Mouse (Mus musculus) liver, embryonic 13.5 days (tissue): ENCODE results near the gene Dand5. TPM values are rescaled to one million over a fixed set of nuclear protein-coding genes. Genes with fewer than 3 reads are reported as not detected.

ENCODE experiments used
- ATAC-seq: fragments of 200-750 bp; cut with Nextera tagmentation; 2 replicates; pipeline ENCODE4 v1.8.0; 2017; ENCODE audit warnings: low read depth, mild to moderate bottlenecking, moderate number of reproducible peaks, moderate library complexity
- DNase-seq: peaks from one replicate; pipeline ENCODE4 v3.0.0; 2022
- H3K27ac ChIP-seq: fragments of 300-500 bp; sonication (generic); 2 replicates; pipeline ENCODE4 v1.5.1; 2015; ENCODE audit warnings: moderate library complexity, mild to moderate bottlenecking, inconsistent platforms
- H3K27me3 ChIP-seq: fragments of 300-500 bp; sonication (generic); 2 replicates; pipeline ENCODE4 v1.6.1; 2015; ENCODE audit warnings: mild to moderate bottlenecking, inconsistent platforms
- H3K36me3 ChIP-seq: fragments of 300-500 bp; sonication (generic); 2 replicates; pipeline ENCODE4 v1.6.1; 2015; ENCODE audit warnings: mild to moderate bottlenecking, inconsistent platforms
- H3K4me1 ChIP-seq: fragments of 300-500 bp; sonication (generic); replicated peaks from 2 replicates; pipeline ENCODE4 v1.6.1; 2015; ENCODE audit warnings: inconsistent platforms
- H3K4me2 ChIP-seq: fragments of 300-500 bp; sonication (generic); 2 replicates; pipeline ENCODE4 v1.6.1; 2015; ENCODE audit warnings: inconsistent platforms, mild to moderate bottlenecking, moderate library complexity
- H3K4me3 ChIP-seq: fragments of 300-500 bp; sonication (generic); replicated peaks from 2 replicates; pipeline ENCODE4 v1.5.1; 2015; ENCODE audit warnings: mild to moderate bottlenecking, inconsistent platforms
- H3K9ac ChIP-seq: fragments of 300-500 bp; sonication (generic); 2 replicates; pipeline ENCODE4 v1.6.1; 2015; ENCODE audit warnings: mild to moderate bottlenecking, inconsistent platforms
- H3K9me3 ChIP-seq: fragments of 300-500 bp; sonication (generic); replicated peaks from 2 replicates; pipeline ENCODE4 v1.6.1; 2016; ENCODE audit warnings: inconsistent platforms
- WGBS: fragments of 180-500 bp; shearing (Covaris S2); methylation state at CpG from one replicate; pipeline ENCODE4 v1.1.7; 2015; ENCODE audit not compliant: insufficient replicate concordance; 5-methylcytosine and 5-hydroxymethylcytosine counted together
- polyA plus RNA-seq: library from polyadenylated mRNA; unstranded; fragments of >200 nt; fragmentation: Nextera tagmentation; extraction: Ambion mirVana; gene quantifications from 2 replicates; pipeline ENCODE4 v1.2.1, GENCODE M21; 2015

The Dand5 gene
- polyA plus RNA-seq, 1 experiment from 2014 or later = 3.7 TPM

DNA sequence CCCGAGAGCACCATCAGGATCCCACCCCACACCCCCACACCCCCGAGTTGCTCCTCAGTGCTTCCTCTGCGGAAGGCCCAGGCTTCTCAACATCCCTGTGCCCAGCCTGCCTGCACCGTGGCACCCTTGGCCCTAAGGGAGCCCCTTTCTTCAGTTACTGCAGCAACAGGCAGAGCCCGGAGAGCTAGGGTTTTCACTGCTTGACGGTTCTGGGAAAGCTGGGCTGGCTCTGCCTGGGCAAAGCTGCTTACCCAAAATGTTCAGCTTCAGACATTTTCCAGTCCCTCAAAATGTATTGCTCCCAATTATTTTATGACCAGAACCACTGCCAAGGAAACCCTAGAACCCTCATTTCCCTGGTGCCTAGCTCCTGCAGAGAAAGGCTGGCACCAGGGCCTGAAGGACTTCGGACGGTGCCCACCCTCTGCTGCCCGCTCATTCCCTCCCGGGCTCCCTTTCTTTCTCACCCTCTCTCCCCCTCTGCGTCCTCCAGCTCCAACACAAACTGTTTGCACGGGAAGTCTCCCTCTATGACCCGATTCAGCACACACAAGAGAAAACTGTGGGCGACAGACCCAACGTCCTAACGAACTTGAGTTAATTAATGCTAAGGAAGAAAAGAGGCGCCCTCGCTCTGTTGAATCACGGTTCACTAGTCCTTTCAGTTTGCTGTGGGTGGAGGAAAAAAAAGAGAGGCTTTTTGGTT is 43.0 kb downstream of the Dand5 start:
- Histone ChIP-seq H3K4me2 (no peak overlapping the region), H3K9me3 (no peaks in the 10 kb centered on the region), H3K27ac (no peak overlapping the region), H3K4me3 (no peak overlapping the region), H3K4me1 (peaks cover 17% of the 10 kb centered on the region), H3K36me3 (no peaks in the 10 kb centered on the region), H3K9ac (no peak overlapping the region), H3K27me3 (peaks cover 100% of the 10 kb centered on the region)
- no peak for ATAC-seq
- DNase-seq = no peak
- 20% methylated on average over 19 of the region's 19 CpGs for WGBS

- H3K9ac ChIP-seq = no peak overlapping the region
- H3K4me2 ChIP-seq = no peak overlapping the region
- no peak for ATAC-seq
- H3K36me3 ChIP-seq = no peaks in the 10 kb centered on the region
- DNase-seq = no peak
- no peak overlapping the region for H3K27ac ChIP-seq
- no peaks in the 10 kb centered on the region for H3K9me3 ChIP-seq
- peaks cover 100% of the 10 kb centered on the region for H3K27me3 ChIP-seq
- H3K4me3 ChIP-seq = no peak overlapping the region
- peaks cover 20% of the 10 kb centered on the region for H3K4me1 ChIP-seq
- 35% methylated on average over 11 of the region's 11 CpGs for WGBS
These were observed 43.8 kb downstream of the Dand5 start for GRCm38 (mm10) chr8:84778638-84779380.

GRCm38 (mm10) chr8:84777899-84778637 is 44.6 kb downstream of the Dand5 start:
- H3K27ac ChIP-seq = no peak overlapping the region
- no peaks in the 10 kb centered on the region for H3K36me3 ChIP-seq
- 47% methylated on average over 10 of the region's 10 CpGs for WGBS
- H3K9me3 ChIP-seq = no peaks in the 10 kb centered on the region
- H3K4me2 ChIP-seq = no peak overlapping the region
- ATAC-seq (no peak), DNase-seq (no peak)
- H3K4me3 ChIP-seq = no peak overlapping the region
- peaks cover 22% of the 10 kb centered on the region for H3K4me1 ChIP-seq
- H3K9ac ChIP-seq = no peak overlapping the region
- H3K27me3 ChIP-seq = peaks cover 100% of the 10 kb centered on the region

DNA sequence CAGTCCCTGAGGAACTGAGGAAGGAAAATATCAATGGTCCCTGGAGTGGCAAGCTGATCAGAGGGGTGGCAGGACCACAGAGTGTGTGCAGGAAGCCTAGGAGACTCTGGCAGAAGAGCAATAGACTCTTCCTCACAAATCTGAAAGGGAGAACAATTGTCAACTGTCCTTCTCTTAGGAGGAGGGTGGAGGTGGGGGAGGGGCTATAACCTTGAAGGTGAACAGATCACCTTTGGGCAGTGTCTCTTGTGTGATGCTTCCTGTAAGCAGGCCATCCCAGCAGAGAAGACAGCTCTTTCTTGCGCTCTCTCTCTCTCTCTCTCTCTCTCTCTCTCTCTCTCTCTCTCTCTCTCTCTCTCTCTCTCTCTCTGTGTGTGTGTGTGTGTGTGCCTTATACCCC is 46.1 kb downstream of the Dand5 start:
- Histone ChIP-seq H3K4me3 (no peak overlapping the region), H3K4me2 (no peak overlapping the region), H3K9ac (no peak overlapping the region), H3K9me3 (no peaks in the 10 kb centered on the region), H3K4me1 (peaks cover 24% of the 10 kb centered on the region), H3K27me3 (peaks cover 100% of the 10 kb centered on the region), H3K36me3 (no peaks in the 10 kb centered on the region), H3K27ac (no peak overlapping the region)
- DNase-seq (no peak), ATAC-seq (no peak)
- WGBS = 71% methylated on average over 1 of the region's 1 CpGs

GRCm38 (mm10) chr8:84775621-84776113 is 47.0 kb downstream of the Dand5 start:
- no peak overlapping the region for H3K9ac ChIP-seq
- no peaks in the 10 kb centered on the region for H3K36me3 ChIP-seq
- ATAC-seq (no peak), DNase-seq (no peak)
- WGBS = 15% methylated on average over 7 of the region's 7 CpGs
- H3K9me3 ChIP-seq = no peaks in the 10 kb centered on the region
- no peak overlapping the region for H3K27ac ChIP-seq
- H3K4me1 ChIP-seq = peaks cover 28% of the 10 kb centered on the region
- H3K4me3 ChIP-seq = no peak overlapping the region
- no peak overlapping the region for H3K4me2 ChIP-seq
- peaks cover 100% of the 10 kb centered on the region for H3K27me3 ChIP-seq

DNA sequence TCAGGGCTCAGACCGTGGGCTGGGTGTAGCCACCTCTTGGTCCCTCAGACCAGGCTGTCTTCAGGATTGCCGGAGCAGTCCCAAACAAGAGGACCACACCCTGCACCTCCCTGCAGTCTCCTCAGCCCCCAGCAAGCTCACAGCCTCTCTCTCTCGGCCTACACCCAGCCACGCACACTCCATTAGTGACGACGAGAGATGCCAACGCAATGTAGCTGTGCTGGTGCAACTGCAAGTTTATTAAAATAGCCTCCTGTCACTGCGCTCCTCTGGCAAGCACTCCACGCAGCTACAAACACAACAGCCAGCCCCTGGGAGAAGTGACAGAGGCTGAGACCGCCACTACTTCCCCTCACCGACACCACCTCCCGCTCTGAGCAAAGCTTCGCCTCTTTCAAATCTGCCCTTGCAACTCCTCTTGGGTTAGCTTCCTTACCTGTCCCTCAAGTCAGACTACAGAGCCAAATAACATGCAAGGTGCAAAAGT is 47.5 kb downstream of the Dand5 start:
- Histone ChIP-seq H3K4me2 (no peak overlapping the region), H3K4me1 (peaks cover 29% of the 10 kb centered on the region)
- DNase-seq = no peak

GRCm38 (mm10) chr8:84774473-84774911 is 48.1 kb downstream of the Dand5 start:
- ATAC-seq = no peak

More for the DNA sequence above, 47.5 kb downstream of the Dand5 start:
- Histone ChIP-seq H3K27ac (no peak overlapping the region), H3K9me3 (no peaks in the 10 kb centered on the region), H3K27me3 (peaks cover 100% of the 10 kb centered on the region), H3K9ac (no peak overlapping the region), H3K4me3 (no peak overlapping the region), H3K36me3 (no peaks in the 10 kb centered on the region)
- 11% methylated on average over 13 of the region's 13 CpGs for WGBS
- no peak for ATAC-seq

GRCm38 (mm10) chr8:84773833-84774232 is 48.8 kb downstream of the Dand5 start:
- under 1% methylated on average over 18 of the region's 19 CpGs for WGBS
- DNase-seq = no peak
- Histone ChIP-seq H3K9me3 (no peaks in the 10 kb centered on the region), H3K4me1 (peaks cover 26% of the 10 kb centered on the region), H3K36me3 (no peaks in the 10 kb centered on the region), H3K27ac (no peak overlapping the region), H3K4me3 (no peak overlapping the region; the same call in 1 of the 2 replicates), H3K27me3 (peaks cover 100% of the 10 kb centered on the region), H3K9ac (no peak overlapping the region), H3K4me2 (peak overlapping the region; percentile 12; the same call in 1 of the 2 replicates)
- ATAC-seq = no peak

More at GRCm38 (mm10) chr8:84774473-84774911, 48.1 kb downstream of the Dand5 start:
- peaks cover 100% of the 10 kb centered on the region for H3K27me3 ChIP-seq
- DNase-seq = no peak
- H3K9ac ChIP-seq = no peak overlapping the region
- no peaks in the 10 kb centered on the region for H3K9me3 ChIP-seq
- peaks cover 26% of the 10 kb centered on the region for H3K4me1 ChIP-seq
- H3K4me3 ChIP-seq = no peak overlapping the region
- H3K27ac ChIP-seq = no peak overlapping the region
- no peaks in the 10 kb centered on the region for H3K36me3 ChIP-seq
- H3K4me2 ChIP-seq = no peak overlapping the region
- WGBS = 11% methylated on average over 10 of the region's 10 CpGs

GRCm38 (mm10) chr8:84773304-84773703 is 49.3 kb downstream of the Dand5 start:
- ATAC-seq (no peak), DNase-seq (no peak)
- no peak overlapping the region for H3K27ac ChIP-seq
- no peak overlapping the region for H3K9ac ChIP-seq
- no peaks in the 10 kb centered on the region for H3K36me3 ChIP-seq
- 9% methylated on average over 9 of the region's 9 CpGs for WGBS
- peaks cover 97% of the 10 kb centered on the region for H3K27me3 ChIP-seq
- no peak overlapping the region; the same call in 1 of the 2 replicates for H3K4me3 ChIP-seq
- H3K4me1 ChIP-seq = peaks cover 26% of the 10 kb centered on the region
- peak overlapping the region; percentile 12; the same call in 1 of the 2 replicates for H3K4me2 ChIP-seq
- H3K9me3 ChIP-seq = no peaks in the 10 kb centered on the region

DNA sequence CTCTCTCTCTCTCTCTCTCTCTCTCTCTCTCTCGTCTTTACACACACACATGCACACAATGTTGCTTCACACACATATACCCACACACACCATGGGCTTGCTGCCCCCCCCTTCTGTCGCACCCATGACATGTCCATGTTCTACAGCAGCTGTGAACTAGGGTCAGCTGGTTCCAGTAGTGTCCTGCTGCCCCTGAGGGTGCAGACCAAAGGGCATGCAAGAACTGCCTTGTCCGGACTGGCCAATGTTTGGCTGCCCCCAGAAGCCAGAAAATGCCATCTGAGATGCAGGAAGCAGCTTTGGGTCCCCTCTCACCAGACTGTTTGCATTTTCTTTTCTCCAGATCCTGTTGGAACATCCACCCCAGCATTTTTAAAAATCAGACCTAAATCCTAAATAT is 50.0 kb downstream of the Dand5 start:
- no peak overlapping the region for H3K4me2 ChIP-seq
- 0% methylated on average over 3 of the region's 3 CpGs for whole genome bisulfite sequencing

GRCm38 (mm10) chr8:84771941-84772378 is 50.7 kb downstream of the Dand5 start:
- Histone ChIP-seq H3K9me3 (no peaks in the 10 kb centered on the region), H3K27me3 (peaks cover 92% of the 10 kb centered on the region), H3K4me1 (peaks cover 26% of the 10 kb centered on the region), H3K4me3 (no peak overlapping the region), H3K36me3 (no peaks in the 10 kb centered on the region), H3K27ac (no peak overlapping the region), H3K4me2 (0 out of 2 replicates have a peak overlapping the region, but pooled peaks have one; percentile 8), H3K9ac (no peak overlapping the region)
- DNase-seq (no peak), ATAC-seq (no peak)
- WGBS = 11% methylated on average over 34 of the region's 34 CpGs

More for the DNA sequence above, 50.0 kb downstream of the Dand5 start:
- Histone ChIP-seq H3K9me3 (no peaks in the 10 kb centered on the region), H3K4me3 (no peak overlapping the region), H3K36me3 (no peaks in the 10 kb centered on the region), H3K27ac (no peak overlapping the region), H3K4me1 (peaks cover 26% of the 10 kb centered on the region), H3K27me3 (peaks cover 93% of the 10 kb centered on the region), H3K9ac (no peak overlapping the region)
- DNase-seq (no peak), ATAC-seq (no peak)
